11 mouse cellular contexts compared by ENCODE assay signal in the genomic region with DNA sequence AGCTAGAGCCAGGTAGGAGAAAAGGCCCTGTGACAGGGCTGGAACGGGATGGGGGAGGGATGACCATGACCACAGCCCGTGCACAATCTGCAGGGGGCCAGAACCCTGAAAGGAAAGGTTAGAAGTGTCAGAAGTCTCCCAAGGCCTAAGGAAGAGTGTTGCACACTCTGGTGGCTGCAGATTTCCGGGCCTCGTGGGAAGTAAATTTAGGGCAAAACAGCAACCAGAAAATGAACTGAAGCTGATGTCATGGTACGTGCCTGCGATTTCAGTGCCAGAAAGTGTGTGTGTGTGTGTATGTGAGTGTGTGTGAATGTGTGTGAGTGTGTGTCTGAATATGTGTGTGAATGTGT.
A peak's percentile ranks its signal among the peaks of the same experiment; 100 is the strongest.
DNase-seq lines count a peak whose midpoint lies in the region; ATAC-seq and TF ChIP-seq lines count a peak whose summit lies in the region.
"Had no signal": no experiment of that assay in that cellular context is flagged by ENCODE, and none has a peak within 500 bp of the region (broad histone marks: within the 10 kb centered on the region; RNA-seq: fewer than 3 reads in every experiment).

No protein-coding gene starts in this region.

- H3K27ac ChIP-seq in hindbrain, embryonic 10.5 days: peak overlapping the region; percentile 94
- H3K27ac ChIP-seq in hindbrain, embryonic 16.5 days (ENCODE audit: low read depth, low read length): no peak overlapping the region
- peak overlapping the region; percentile 94 for H3K27ac ChIP-seq in thymus, adult 2 months (ENCODE audit: control insufficient read depth, insufficient read depth, low read length)
- H3K27ac ChIP-seq: limb, embryonic 12.5 days had no signal

- DNase-seq in hindbrain, embryonic 10.5 days (ENCODE audit: low spot score): no peak
- DNase-seq in thymus, adult 2 months: no peak
- no peak for DNase-seq in thymus, adult 18-20 months
- DNase-seq in left cerebral cortex, postnatal 14 days (ENCODE audit: low spot score in 2 of 2): no peak
- no peak for DNase-seq in adrenal gland, postnatal 14 days
- DNase-seq: cerebellum, postnatal 25 days; right cerebral cortex, postnatal 4 days had no signal

- peaks cover 33% of the 10 kb centered on the region for H3K27me3 ChIP-seq in hindbrain, embryonic 10.5 days (ENCODE audit: insufficient read depth, poor library complexity, severe bottlenecking)
- H3K27me3 ChIP-seq in hindbrain, embryonic 16.5 days (replicated peaks; ENCODE audit: control insufficient read depth, insufficient read depth, low read length): no peaks in the 10 kb centered on the region
- H3K27me3 ChIP-seq in thymus, adult 2 months (ENCODE audit: control insufficient read depth, insufficient read depth, low read length): no peaks in the 10 kb centered on the region

- no peak overlapping the region for H3K9ac ChIP-seq in hindbrain, embryonic 16.5 days (ENCODE audit: low read depth, low read length)

- TF ChIP-seq CTCF in thymus, adult 2 months (IDR thresholded peaks at IDR 0.05; ENCODE audit: borderline replicate concordance, control insufficient read depth, extremely low read depth, insufficient read depth, low read length, poor library complexity): no peak

- WGBS in hindbrain, embryonic 10.5 days: 53% methylated on average over 6 of the region's 6 CpGs
- 44% methylated on average over 6 of the region's 6 CpGs for WGBS in hindbrain, embryonic 16.5 days
- 26% methylated on average over 6 of the region's 6 CpGs for WGBS in thymus, adult 2 months

- H3K4me3 ChIP-seq in hindbrain, embryonic 10.5 days: no peak overlapping the region
- no peak overlapping the region for H3K4me3 ChIP-seq in hindbrain, embryonic 16.5 days (ENCODE audit: low read length)
- no peak overlapping the region for H3K4me3 ChIP-seq in thymus, adult 2 months (ENCODE audit: control insufficient read depth, insufficient read depth, low read length)
- H3K4me3 ChIP-seq: erythroblast, embryonic 14.5 days; limb, embryonic 12.5 days had no signal

- no peaks in the 10 kb centered on the region for H3K9me3 ChIP-seq in hindbrain, embryonic 10.5 days
- no peaks in the 10 kb centered on the region for H3K9me3 ChIP-seq in hindbrain, embryonic 16.5 days (ENCODE audit: control insufficient read depth, low read length)
- H3K9me3 ChIP-seq: limb, embryonic 12.5 days had no signal

- no peak for TF ChIP-seq POLR2A in thymus, adult 2 months (IDR thresholded peaks at IDR 0.05; ENCODE audit: control insufficient read depth, extremely low read depth, insufficient read depth, low read length, poor library complexity)

- H3K4me2 ChIP-seq in hindbrain, embryonic 16.5 days (ENCODE audit: low read length): no peak overlapping the region
- H3K4me2 ChIP-seq: limb, embryonic 12.5 days had no signal

- peaks cover 89% of the 10 kb centered on the region for H3K4me1 ChIP-seq in hindbrain, embryonic 10.5 days (replicated peaks)
- H3K4me1 ChIP-seq in hindbrain, embryonic 16.5 days (ENCODE audit: control insufficient read depth, insufficient read depth, low read depth, low read length): peaks cover 25% of the 10 kb centered on the region
- peaks cover 47% of the 10 kb centered on the region for H3K4me1 ChIP-seq in thymus, adult 2 months (replicated peaks; ENCODE audit: control insufficient read depth, insufficient read depth, low read length)

- no peaks in the 10 kb centered on the region for H3K36me3 ChIP-seq in hindbrain, embryonic 10.5 days
- no peaks in the 10 kb centered on the region for H3K36me3 ChIP-seq in hindbrain, embryonic 16.5 days (ENCODE audit: control insufficient read depth, insufficient read depth, low read length)
- H3K36me3 ChIP-seq in thymus, adult 2 months (ENCODE audit: control insufficient read depth, insufficient read depth, low read length): no peaks in the 10 kb centered on the region
- H3K36me3 ChIP-seq: limb, embryonic 12.5 days had no signal

- ATAC-seq in hindbrain, embryonic 16.5 days: no peak
- peak; percentile 9 for ATAC-seq in granulocyte monocyte progenitor cell, adult 5-6 weeks (replicated peaks; ENCODE audit: poor library complexity, severe bottlenecking)

- intact Hi-C loops in left cerebral cortex, postnatal 14 days (cut with DNase I): loop anchor here (5.0 kb wide), 1 partner anchor 84 kb away; no protein-coding TSS in a partner anchor
